In genomic region chr3:134379549-134379948, GRCm38 (mm10) we compare ENCODE assay signal across 28 mouse cellular contexts.
"Had no signal": no experiment of that assay in that cellular context is flagged by ENCODE, and none has a peak within 500 bp of the region (broad histone marks: within the 10 kb centered on the region; RNA-seq: fewer than 3 reads in every experiment).

No protein-coding gene starts in this region.

- H3K27me3 ChIP-seq: embryonic facial prominence, embryonic 12.5 days; embryonic facial prominence, embryonic 13.5 days; embryonic facial prominence, embryonic 15.5 days; forebrain, embryonic 12.5 days; forebrain, embryonic 13.5 days; forebrain, embryonic 15.5 days had no signal

- H3K27ac ChIP-seq: embryonic facial prominence, embryonic 10.5 days; embryonic facial prominence, embryonic 12.5 days; embryonic facial prominence, embryonic 13.5 days; embryonic facial prominence, embryonic 15.5 days; forebrain, embryonic 10.5 days; forebrain, embryonic 12.5 days; forebrain, embryonic 13.5 days; forebrain, embryonic 15.5 days; gastrocnemius, adult 2 months; heart, adult 2 months had no signal

- H3K36me3 ChIP-seq: embryonic facial prominence, embryonic 10.5 days; embryonic facial prominence, embryonic 12.5 days; embryonic facial prominence, embryonic 13.5 days; embryonic facial prominence, embryonic 15.5 days; forebrain, embryonic 10.5 days; forebrain, embryonic 12.5 days; forebrain, embryonic 15.5 days had no signal

- ATAC-seq: forebrain, embryonic 13.5 days; forebrain, embryonic 14.5 days; forebrain, embryonic 15.5 days; forebrain, embryonic 16.5 days; forebrain, postnatal 0 days had no signal

- H3K4me1 ChIP-seq: embryonic facial prominence, embryonic 10.5 days; embryonic facial prominence, embryonic 12.5 days; embryonic facial prominence, embryonic 13.5 days; embryonic facial prominence, embryonic 15.5 days; forebrain, embryonic 10.5 days; forebrain, embryonic 12.5 days; forebrain, embryonic 13.5 days; forebrain, embryonic 15.5 days had no signal

- H3K4me2 ChIP-seq: embryonic facial prominence, embryonic 12.5 days; embryonic facial prominence, embryonic 13.5 days; embryonic facial prominence, embryonic 15.5 days; forebrain, embryonic 12.5 days; forebrain, embryonic 13.5 days; forebrain, embryonic 15.5 days had no signal

- H3K9ac ChIP-seq: embryonic facial prominence, embryonic 12.5 days; embryonic facial prominence, embryonic 13.5 days; embryonic facial prominence, embryonic 15.5 days; forebrain, embryonic 12.5 days; forebrain, embryonic 13.5 days; forebrain, embryonic 15.5 days; forebrain, postnatal 0 days had no signal

- H3K4me3 ChIP-seq: embryonic facial prominence, embryonic 10.5 days; embryonic facial prominence, embryonic 12.5 days; embryonic facial prominence, embryonic 13.5 days; embryonic facial prominence, embryonic 15.5 days; erythroblast, embryonic 14.5 days; forebrain, embryonic 10.5 days; forebrain, embryonic 12.5 days; forebrain, embryonic 13.5 days; forebrain, embryonic 15.5 days; gastrocnemius, adult 2 months; heart, adult 2 months had no signal

- H3K9me3 ChIP-seq: embryonic facial prominence, embryonic 10.5 days; embryonic facial prominence, embryonic 12.5 days; embryonic facial prominence, embryonic 13.5 days; embryonic facial prominence, embryonic 15.5 days; forebrain, embryonic 10.5 days; forebrain, embryonic 12.5 days; forebrain, embryonic 13.5 days; forebrain, embryonic 15.5 days had no signal

- DNase-seq: cerebellum, adult 2 months; cerebellum, adult 8-10 months; cerebellum, adult 9-10 months; cerebellum, adult 9-11 months; cerebellum, postnatal 10 days; cerebellum, postnatal 14 days; cerebellum, postnatal 25 days; cerebellum, postnatal 36 days; embryo, embryonic 11 days; forebrain, postnatal 0 days; gastrocnemius, adult 2 months; gastrocnemius, postnatal 10 days; gastrocnemius, postnatal 14 days; gastrocnemius, postnatal 25 days; gastrocnemius, postnatal 36 days; heart, adult 18-20 months; heart, adult 2 months had no signal
